Mouse (Mus musculus) heart, postnatal 0 days (tissue): ENCODE results near the gene 1190005I06Rik.

Experiments
- CTCF ChIP-seq: IDR thresholded peaks from 2 replicates; pipeline ENCODE4 v1.5.1; 2016; ENCODE audit warnings: antibody characterized with exemption, control low read depth, low read depth
- EP300 ChIP-seq: IDR thresholded peaks from 2 replicates; pipeline ENCODE4 v1.6.1; 2016; ENCODE audit warnings: antibody characterized with exemption, low read depth

GRCm38 (mm10) chr8:120594571-120594970 lies 52.9 kb downstream of the 1190005I06Rik start:
- TF ChIP-seq CTCF, result peak; percentile 27
- no peak for TF ChIP-seq EP300
